In the genomic region with DNA sequence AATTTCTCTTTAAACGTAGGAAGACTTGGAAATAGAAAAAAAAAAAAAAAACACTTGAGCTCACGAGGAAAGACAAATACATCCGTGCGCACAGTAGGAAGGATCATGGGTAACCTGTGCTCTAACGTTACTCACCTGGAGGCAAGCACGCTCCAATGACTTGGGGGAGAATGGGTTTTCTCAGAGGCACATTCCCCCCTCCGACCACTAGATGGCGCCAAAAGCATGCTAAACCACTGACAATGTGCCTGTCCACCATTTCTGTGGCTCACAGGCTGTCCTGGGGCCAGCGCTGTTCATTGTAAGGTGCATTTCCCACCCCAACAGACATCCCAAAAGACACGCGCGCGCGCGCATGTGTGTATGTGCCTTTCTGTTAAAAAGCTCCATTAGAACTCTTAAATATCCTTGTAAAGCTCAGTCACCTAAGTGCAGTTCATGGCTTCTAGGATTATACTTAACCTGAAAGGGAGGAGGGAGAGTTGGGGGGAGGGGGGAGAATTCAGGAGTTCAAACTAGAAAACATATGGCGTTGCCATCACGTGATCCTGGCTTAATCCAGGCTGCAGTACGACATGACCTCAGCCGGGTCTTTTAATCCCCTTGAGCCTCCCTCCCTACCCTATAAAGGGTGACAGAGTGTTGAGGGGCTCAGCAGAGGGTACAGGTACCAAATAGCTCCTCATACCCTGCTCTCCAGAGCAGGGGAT, we compare ENCODE assay signal across 8 mouse cellular contexts.
DNase-seq lines count a peak whose midpoint lies in the region; ATAC-seq and TF ChIP-seq lines count a peak whose summit lies in the region.

No protein-coding gene starts in this region.

- no peaks in the 10 kb centered on the region for H3K79me2 ChIP-seq in myocyte (ENCODE audit: control insufficient read depth, insufficient read depth)

- H3K36me3 ChIP-seq in embryonic facial prominence, embryonic 14.5 days (ENCODE audit: control insufficient read depth, insufficient read depth, low read length), result no peaks in the 10 kb centered on the region
- no peaks in the 10 kb centered on the region for H3K36me3 ChIP-seq in kidney, embryonic 14.5 days (ENCODE audit: control insufficient read depth, insufficient read depth, low read length)
- H3K36me3 ChIP-seq in limb, embryonic 14.5 days (ENCODE audit: control insufficient read depth, insufficient read depth, low read length), result no peaks in the 10 kb centered on the region
- no peaks in the 10 kb centered on the region for H3K36me3 ChIP-seq in myocyte (ENCODE audit: control insufficient read depth, insufficient read depth)

- 3% methylated on average over 19 of the region's 19 CpGs for WGBS in embryonic facial prominence, embryonic 14.5 days
- WGBS in kidney, embryonic 14.5 days, result 6% methylated on average over 19 of the region's 19 CpGs
- WGBS in limb, embryonic 14.5 days, result 2% methylated on average over 19 of the region's 19 CpGs

- peak; percentile 67 for ATAC-seq in embryonic facial prominence, embryonic 14.5 days (ENCODE audit: low read depth)
- peak; percentile 81 for ATAC-seq in kidney, embryonic 14.5 days (ENCODE audit: low FRiP score, low TSS enrichment)
- peak; percentile 81 for ATAC-seq in limb, embryonic 14.5 days (ENCODE audit: low FRiP score, low read depth)

- H3K9ac ChIP-seq in embryonic facial prominence, embryonic 14.5 days (ENCODE audit: low read depth, low read length), result no peak overlapping the region
- no peak overlapping the region for H3K9ac ChIP-seq in kidney, embryonic 14.5 days (ENCODE audit: low read depth, low read length)
- no peak overlapping the region for H3K9ac ChIP-seq in limb, embryonic 14.5 days (ENCODE audit: low read depth, low read length, severe bottlenecking)

- peak overlapping the region; percentile 39 for H3K4me2 ChIP-seq in embryonic facial prominence, embryonic 14.5 days (ENCODE audit: low read depth, low read length)
- H3K4me2 ChIP-seq in kidney, embryonic 14.5 days (replicated peaks; ENCODE audit: low read depth, low read length), result peak overlapping the region; percentile 26; the same call in 1 of the 2 replicates
- peak overlapping the region; percentile 27 for H3K4me2 ChIP-seq in limb, embryonic 14.5 days (replicated peaks; ENCODE audit: low read depth, low read length, severe bottlenecking)
- H3K4me2 ChIP-seq in myocyte (ENCODE audit: low read depth), result peak overlapping the region; percentile 51

- H3K9me3 ChIP-seq in embryonic facial prominence, embryonic 14.5 days (ENCODE audit: control insufficient read depth, low read length), result no peaks in the 10 kb centered on the region
- no peaks in the 10 kb centered on the region for H3K9me3 ChIP-seq in kidney, embryonic 14.5 days (ENCODE audit: control insufficient read depth, low read length)
- H3K9me3 ChIP-seq in limb, embryonic 14.5 days (ENCODE audit: control insufficient read depth, low read length), result no peaks in the 10 kb centered on the region

- no peak overlapping the region for H3K4me3 ChIP-seq in embryonic facial prominence, embryonic 14.5 days (ENCODE audit: low read depth, low read length)
- H3K4me3 ChIP-seq in kidney, embryonic 14.5 days (ENCODE audit: low read length), result no peak overlapping the region
- no peak overlapping the region for H3K4me3 ChIP-seq in limb, embryonic 14.5 days (replicated peaks; ENCODE audit: low read length)
- H3K4me3 ChIP-seq in myocyte, result no peak overlapping the region

- no peak for TF ChIP-seq POLR2A in limb, embryonic 14.5 days (IDR thresholded peaks at IDR 0.05; ENCODE audit: borderline replicate concordance, extremely low read depth, insufficient read depth, insufficient read length)
- no peak for TF ChIP-seq POLR2A in myocyte (IDR thresholded peaks at IDR 0.05; ENCODE audit: insufficient read length, low read depth)

- DNase-seq in 416B (ENCODE audit: low read depth), result peak; percentile 75
- peak; percentile 71 to 78 for DNase-seq in adrenal gland, postnatal 4 days (ENCODE audit: low spot score in 2 of 2)
- peak; percentile 83 for DNase-seq in embryonic facial prominence, embryonic 14.5 days (ENCODE audit: low spot score)
- DNase-seq in heart, adult 9 months (ENCODE audit: low spot score in 2 of 2), result peak; percentile 56 to 76
- peak; percentile 88 for DNase-seq in limb, embryonic 14.5 days (ENCODE audit: low spot score)
- peak; percentile 68 to 91 for DNase-seq in spleen, postnatal 4 days (ENCODE audit: low spot score in 2 of 2)

- H3K27ac ChIP-seq in embryonic facial prominence, embryonic 14.5 days (replicated peaks; ENCODE audit: low read depth, low read length), result no peak overlapping the region
- H3K27ac ChIP-seq in kidney, embryonic 14.5 days (ENCODE audit: low read depth, low read length), result no peak overlapping the region
- peak overlapping the region; percentile 44; the same call in 1 of the 2 replicates for H3K27ac ChIP-seq in limb, embryonic 14.5 days (replicated peaks; ENCODE audit: low read depth, low read length)

- no peak overlapping the region for H3ac ChIP-seq in myocyte (ENCODE audit: control insufficient read depth, insufficient read length)

- H3K27me3 ChIP-seq in embryonic facial prominence, embryonic 14.5 days (replicated peaks; ENCODE audit: control insufficient read depth, insufficient read depth, low read length), result no peaks in the 10 kb centered on the region; the same call in 1 of the 2 replicates
- H3K27me3 ChIP-seq in kidney, embryonic 14.5 days (ENCODE audit: control insufficient read depth, insufficient read depth, low read length), result no peaks in the 10 kb centered on the region; the same call in 1 of the 2 replicates
- no peaks in the 10 kb centered on the region for H3K27me3 ChIP-seq in limb, embryonic 14.5 days (ENCODE audit: control insufficient read depth, insufficient read depth, low read length)
- no peaks in the 10 kb centered on the region for H3K27me3 ChIP-seq in myocyte (ENCODE audit: control insufficient read depth, insufficient read depth, insufficient read length)

- H3K4me1 ChIP-seq in embryonic facial prominence, embryonic 14.5 days (ENCODE audit: control insufficient read depth, insufficient read depth, low read length), result no peaks in the 10 kb centered on the region
- no peaks in the 10 kb centered on the region for H3K4me1 ChIP-seq in kidney, embryonic 14.5 days (ENCODE audit: control insufficient read depth, insufficient read depth, low read length)
- peaks cover 9% of the 10 kb centered on the region for H3K4me1 ChIP-seq in limb, embryonic 14.5 days (ENCODE audit: control insufficient read depth, insufficient read depth, low read length)

TF ChIP-seq in myocyte, 11 proteins besides CTCF, POLR2A, EP300 and RAD21:
- TF ChIP-seq MYOD1 (IDR thresholded peaks at IDR 0.05; ENCODE audit: control insufficient read depth in 1 of 3, insufficient read length in 2 of 3, low read depth in 2 of 3), result no peak
